Mouse (Mus musculus): ENCODE results near the gene Rasgrf1.

GRCm38 (mm10) chr9:89868093-89868729 is 41.5 kb upstream of the Rasgrf1 start:
- TF ChIP-seq CTCF (IDR thresholded peaks at IDR 0.05; ENCODE audit: borderline replicate concordance, insufficient read depth, low read length) = no peak
- TF ChIP-seq POLR2A (IDR thresholded peaks at IDR 0.05; ENCODE audit: low read depth, low read length) = no peak
